Mouse (Mus musculus) spleen, postnatal 36 days (tissue): ENCODE data around the gene Rad9a.

ENCODE experiments used
- DNase-seq, 2 experiments: peaks; one replicate each; pipeline ENCODE4 v3.0.0; 2022; ENCODE audit warnings: low spot score in 2 of 2, mixed read lengths in 1 of 2

The Rad9a gene

DNA sequence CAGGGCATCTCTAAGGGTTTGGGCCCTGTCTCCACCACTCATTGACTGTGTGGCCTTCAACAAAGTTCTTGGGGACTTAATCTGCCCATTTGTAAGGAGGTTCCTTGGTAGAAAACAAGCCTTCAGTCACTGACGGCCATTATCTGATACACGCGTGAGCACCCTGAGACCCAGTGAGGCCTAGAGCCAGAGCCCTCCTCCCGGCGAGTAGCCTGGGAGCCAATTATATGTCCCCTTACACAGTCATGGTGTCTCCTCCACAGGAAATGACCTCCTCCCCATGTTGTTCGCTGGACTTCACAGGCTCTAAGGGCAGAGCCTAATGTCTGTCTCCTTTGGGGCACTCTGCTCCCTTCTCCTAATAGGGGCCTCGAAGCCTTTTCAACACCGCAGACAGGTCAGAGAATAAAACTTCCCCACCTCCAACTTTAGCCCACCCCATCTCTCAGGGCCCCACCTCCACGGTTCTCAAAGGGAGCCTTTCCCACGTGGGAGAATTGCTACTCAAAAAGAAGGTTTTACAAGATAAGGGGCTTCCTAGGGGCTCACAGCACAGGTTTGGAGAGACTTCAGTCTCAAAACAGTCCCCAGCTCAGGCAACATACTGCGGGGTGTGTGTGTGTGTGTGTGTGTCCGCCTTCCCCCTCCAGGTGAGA, 55.0 kb downstream of the Rad9a start:
- DNase-seq: no peak

DNA sequence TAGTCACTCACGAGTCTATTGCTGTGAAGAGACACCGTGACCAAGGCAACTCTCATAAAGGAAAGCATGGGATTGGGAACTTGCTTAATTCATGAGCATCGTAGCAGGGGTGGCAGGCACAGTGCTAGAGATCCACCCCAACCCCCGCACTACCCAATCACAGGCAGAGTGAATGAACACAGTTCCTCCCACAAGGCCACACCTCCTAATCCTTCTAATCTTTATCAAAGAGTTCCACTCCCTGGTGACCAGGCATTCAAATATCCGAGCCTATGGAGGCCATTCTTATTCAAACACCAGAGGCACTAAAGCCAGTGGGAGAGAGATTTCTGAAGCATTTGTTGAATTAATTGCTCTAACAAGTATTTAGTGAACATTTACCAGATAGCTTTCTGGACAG, 55.5 kb downstream of the Rad9a start:
- no peak for DNase-seq
